Mouse (Mus musculus) liver, adult 2 months (tissue): ENCODE measurements at regions not wholly inside any gene's neighbourhood (a gene's known extent, or its start where the extent isn't known, plus 50 kb on each side); places are given as distances from the start of the nearest gene placed in this dataset.
A peak's percentile ranks its signal among the peaks of the same experiment; 100 is the strongest.

Experiments
- DNase-seq: peaks from one replicate; pipeline ENCODE4 v3.0.0-alpha.2; 2011; ENCODE audit warnings: low read depth, low spot score; ENCODE audit errors: extremely low read depth
- H3K27ac ChIP-seq: fragments of 200-500 bp; replicated peaks from 2 replicates; pipeline ENCODE4 v1.5.1; 2012; ENCODE audit warnings: low read depth, mild to moderate bottlenecking, control low read depth, inconsistent platforms, low read length; ENCODE audit not compliant: insufficient read depth
- H3K27me3 ChIP-seq: fragments of 200-500 bp; 2 replicates; pipeline ENCODE4 v1.6.1; 2012; ENCODE audit warnings: mild to moderate bottlenecking, moderate library complexity, low read length, inconsistent platforms; ENCODE audit not compliant: control insufficient read depth, insufficient read depth
- H3K36me3 ChIP-seq: fragments of 200-500 bp; 2 replicates; pipeline ENCODE4 v1.6.1; 2012; ENCODE audit warnings: low read length, inconsistent platforms; ENCODE audit not compliant: control insufficient read depth, insufficient read depth
- H3K4me1 ChIP-seq: fragments of 200-500 bp; 2 replicates; pipeline ENCODE4 v1.6.1; 2011; ENCODE audit warnings: low read length; ENCODE audit not compliant: control insufficient read depth, insufficient read depth
- H3K4me3 ChIP-seq: fragments of 200-500 bp; 2 replicates; pipeline ENCODE4 v1.5.1; 2011; ENCODE audit warnings: low read depth, mild to moderate bottlenecking, control low read depth, low read length, moderate library complexity; ENCODE audit not compliant: insufficient read depth
- H3K79me2 ChIP-seq: fragments of 200-500 bp; 2 replicates; pipeline ENCODE4 v1.6.1; 2012; ENCODE audit warnings: inconsistent platforms, mild to moderate bottlenecking, low read length, moderate library complexity; ENCODE audit not compliant: control insufficient read depth, insufficient read depth
- H3K9ac ChIP-seq: fragments of 200-500 bp; 2 replicates; pipeline ENCODE4 v1.6.1; 2012; ENCODE audit warnings: low read depth, mild to moderate bottlenecking, control low read depth, inconsistent platforms, low read length
- CTCF ChIP-seq: fragments of 200-500 bp; IDR thresholded peaks from 2 replicates; pipeline ENCODE4 v1.5.1; 2011; ENCODE audit warnings: low read depth, low read length, control low read depth
- POLR2A ChIP-seq: fragments of 200-500 bp; IDR thresholded peaks from 2 replicates; pipeline ENCODE4 v1.6.1; 2011; ENCODE audit warnings: low read length, control low read depth; ENCODE audit not compliant: insufficient read depth; ENCODE audit errors: extremely low read depth
- WGBS: fragments of 180-500 bp; shearing (Covaris S2); methylation state at CpG from one replicate; pipeline ENCODE4 v1.1.7; 2018; 5-methylcytosine and 5-hydroxymethylcytosine counted together

GRCm38 (mm10) chr13:90823877-90824276 is 81.3 kb downstream of the Atp6ap1l start:
- 82% methylated on average over 5 of the region's 5 CpGs for WGBS
- Histone ChIP-seq H3K27me3 (no peaks in the 10 kb centered on the region), H3K79me2 (no peaks in the 10 kb centered on the region)

GRCm38 (mm10) chr13:90821898-90822297 is 83.3 kb downstream of the Atp6ap1l start:
- Histone ChIP-seq H3K4me1 (no peaks in the 10 kb centered on the region), H3K4me3 (no peak overlapping the region), H3K9ac (no peak overlapping the region), H3K27me3 (no peaks in the 10 kb centered on the region), H3K79me2 (no peaks in the 10 kb centered on the region), H3K27ac (no peak overlapping the region), H3K36me3 (no peaks in the 10 kb centered on the region)
- TF ChIP-seq POLR2A: no peak
- TF ChIP-seq CTCF: no peak
- WGBS: 82% methylated on average over 4 of the region's 4 CpGs
- no peak for DNase-seq

More at GRCm38 (mm10) chr13:90823877-90824276, 81.3 kb downstream of the Atp6ap1l start:
- H3K4me1 ChIP-seq: no peaks in the 10 kb centered on the region
- no peak overlapping the region for H3K27ac ChIP-seq
- TF ChIP-seq CTCF (peak; percentile 14; the same call in 1 of the 2 replicates), POLR2A (no peak)
- DNase-seq: no peak
- H3K4me3 ChIP-seq: no peak overlapping the region
- H3K9ac ChIP-seq: no peak overlapping the region
- no peaks in the 10 kb centered on the region for H3K36me3 ChIP-seq

- H3K4me1 ChIP-seq: no peaks in the 10 kb centered on the region
- H3K4me3 ChIP-seq: no peak overlapping the region
- no peak overlapping the region for H3K27ac ChIP-seq
- DNase-seq: no peak
- no peak overlapping the region for H3K9ac ChIP-seq
- 41% methylated on average over 3 of the region's 3 CpGs for WGBS
- no peaks in the 10 kb centered on the region for H3K36me3 ChIP-seq
- TF ChIP-seq CTCF (no peak), POLR2A (no peak)
- H3K27me3 ChIP-seq: no peaks in the 10 kb centered on the region
- H3K79me2 ChIP-seq: no peaks in the 10 kb centered on the region
Measured at GRCm38 (mm10) chr13:90820453-90820852, 84.7 kb downstream of the Atp6ap1l start.

- no peak for DNase-seq
- H3K79me2 ChIP-seq: no peaks in the 10 kb centered on the region
- H3K36me3 ChIP-seq: no peaks in the 10 kb centered on the region
- H3K27me3 ChIP-seq: no peaks in the 10 kb centered on the region
- H3K27ac ChIP-seq: no peak overlapping the region
- no peak overlapping the region for H3K9ac ChIP-seq
- no peak for TF ChIP-seq CTCF
- TF ChIP-seq POLR2A: no peak
- 77% methylated on average over 7 of the region's 7 CpGs for WGBS
- no peaks in the 10 kb centered on the region for H3K4me1 ChIP-seq
- H3K4me3 ChIP-seq: no peak overlapping the region
Measured at GRCm38 (mm10) chr13:90819934-90820333, 85.2 kb downstream of the Atp6ap1l start.

- Histone ChIP-seq H3K4me1 (no peaks in the 10 kb centered on the region), H3K79me2 (no peaks in the 10 kb centered on the region), H3K4me3 (no peak overlapping the region), H3K27me3 (no peaks in the 10 kb centered on the region), H3K36me3 (no peaks in the 10 kb centered on the region), H3K9ac (no peak overlapping the region), H3K27ac (no peak overlapping the region)
- WGBS: 73% methylated on average over 4 of the region's 4 CpGs
- DNase-seq: no peak
- TF ChIP-seq CTCF (no peak), POLR2A (no peak)
Measured at GRCm38 (mm10) chr13:90814174-90814865, 90.8 kb downstream of the Atp6ap1l start.

GRCm38 (mm10) chr13:90810011-90810410 is 95.1 kb downstream of the Atp6ap1l start:
- 82% methylated on average over 6 of the region's 6 CpGs for WGBS
- Histone ChIP-seq H3K4me3 (no peak overlapping the region), H3K79me2 (no peaks in the 10 kb centered on the region), H3K27me3 (no peaks in the 10 kb centered on the region), H3K9ac (no peak overlapping the region), H3K27ac (no peak overlapping the region), H3K36me3 (no peaks in the 10 kb centered on the region), H3K4me1 (no peaks in the 10 kb centered on the region)
- DNase-seq: no peak
- TF ChIP-seq POLR2A (no peak), CTCF (no peak)
